Mouse (Mus musculus): ENCODE data around the gene Eid2. TPM values are rescaled to one million over a fixed set of nuclear protein-coding genes. Genes with fewer than 3 reads are reported as not detected.

Eid2 gene
- polyA plus RNA-seq, 1 experiment = 17.2 TPM

DNA sequence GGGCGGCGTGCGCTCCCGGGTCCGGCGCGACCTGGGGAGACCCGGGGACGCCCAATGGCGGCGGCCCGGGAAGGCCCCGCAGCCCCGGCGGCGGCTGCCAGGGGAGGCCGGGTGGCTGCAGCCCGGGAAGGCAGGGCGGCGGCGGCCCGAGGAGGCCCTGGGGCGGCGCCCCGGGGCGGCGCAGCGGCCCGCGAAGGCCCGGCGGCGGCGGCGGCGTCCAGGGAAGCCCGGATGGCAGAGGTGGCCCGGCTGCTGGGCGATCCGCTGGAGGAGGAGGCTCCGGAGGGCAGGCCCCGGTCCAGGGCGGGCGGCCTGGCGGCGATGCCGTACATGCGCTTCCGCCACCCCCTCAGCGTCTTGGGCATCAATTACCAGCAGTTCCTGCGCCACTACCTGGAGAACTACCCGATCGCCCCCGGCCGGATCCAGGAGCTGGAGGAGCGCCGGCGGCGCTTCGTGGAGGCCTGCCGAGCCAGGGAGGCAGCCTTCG lies 406 bp downstream of the Eid2 start:
- Histone ChIP-seq H3K9ac (ENCODE audit: low read depth, poor library complexity, severe bottlenecking) (peak overlapping the region; percentile 91), H3K4me3 (ENCODE audit: low read depth, low read length) (peak overlapping the region; percentile 84), H3K4me1 (ENCODE audit: control insufficient read depth, insufficient read depth, low read length) (no peaks in the 10 kb centered on the region), H3K27me3 (ENCODE audit: control insufficient read depth, insufficient read depth, low read length, poor library complexity, severe bottlenecking) (no peaks in the 10 kb centered on the region), H3K27ac (ENCODE audit: insufficient read depth, low read length) (no peak overlapping the region), H3K36me3 (ENCODE audit: control insufficient read depth, insufficient read depth, low read length, poor library complexity, severe bottlenecking) (no peaks in the 10 kb centered on the region), H3K9me3 (replicated peaks; ENCODE audit: control insufficient read depth, insufficient read depth, low read length, poor library complexity, severe bottlenecking) (no peaks in the 10 kb centered on the region)
- TF ChIP-seq EP300 (IDR thresholded peaks at IDR 0.05; ENCODE audit: insufficient read depth, low read depth, low read length) = no peak
- no peak for TF ChIP-seq CTCF (IDR thresholded peaks at IDR 0.05; ENCODE audit: low read depth, low read length)
- TF ChIP-seq POLR2A (IDR thresholded peaks at IDR 0.05; ENCODE audit: insufficient read depth, low read length) = no peak

DNA sequence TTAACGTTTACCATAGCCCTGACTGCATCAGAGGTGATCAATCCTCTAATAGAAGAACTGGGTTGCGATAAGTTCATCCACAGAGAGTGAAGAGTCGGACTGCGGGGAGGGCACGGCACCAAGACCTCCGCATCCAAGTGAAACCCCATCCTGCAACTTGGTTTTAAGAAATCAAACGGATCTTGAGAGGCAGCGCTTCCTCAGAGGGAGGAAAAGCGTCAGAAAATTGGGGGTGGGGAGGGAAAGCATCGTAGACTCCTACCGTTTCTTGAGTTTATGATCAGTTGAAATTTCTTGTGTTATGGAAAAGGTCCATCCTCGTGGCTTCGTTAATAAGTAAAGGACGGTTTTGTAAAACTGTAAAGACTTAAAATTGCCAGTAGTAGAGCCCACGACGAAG lies 895 bp downstream of the Eid2 start:
- no peaks in the 10 kb centered on the region for H3K4me1 ChIP-seq (ENCODE audit: control insufficient read depth, insufficient read depth, low read length)
- H3K9me3 ChIP-seq (replicated peaks; ENCODE audit: control insufficient read depth, insufficient read depth, low read length, poor library complexity, severe bottlenecking) = no peaks in the 10 kb centered on the region
- H3K9ac ChIP-seq (ENCODE audit: low read depth, poor library complexity, severe bottlenecking) = peak overlapping the region; percentile 91
- no peaks in the 10 kb centered on the region for H3K36me3 ChIP-seq (ENCODE audit: control insufficient read depth, insufficient read depth, low read length, poor library complexity, severe bottlenecking)
- no peaks in the 10 kb centered on the region for H3K27me3 ChIP-seq (ENCODE audit: control insufficient read depth, insufficient read depth, low read length, poor library complexity, severe bottlenecking)
- no peak for TF ChIP-seq POLR2A (IDR thresholded peaks at IDR 0.05; ENCODE audit: insufficient read depth, low read length)
- TF ChIP-seq CTCF (IDR thresholded peaks at IDR 0.05; ENCODE audit: low read depth, low read length) = no peak
- TF ChIP-seq EP300 (IDR thresholded peaks at IDR 0.05; ENCODE audit: insufficient read depth, low read depth, low read length) = no peak
- peak overlapping the region; percentile 84 for H3K4me3 ChIP-seq (ENCODE audit: low read depth, low read length)
- H3K27ac ChIP-seq (ENCODE audit: insufficient read depth, low read length) = no peak overlapping the region

DNA sequence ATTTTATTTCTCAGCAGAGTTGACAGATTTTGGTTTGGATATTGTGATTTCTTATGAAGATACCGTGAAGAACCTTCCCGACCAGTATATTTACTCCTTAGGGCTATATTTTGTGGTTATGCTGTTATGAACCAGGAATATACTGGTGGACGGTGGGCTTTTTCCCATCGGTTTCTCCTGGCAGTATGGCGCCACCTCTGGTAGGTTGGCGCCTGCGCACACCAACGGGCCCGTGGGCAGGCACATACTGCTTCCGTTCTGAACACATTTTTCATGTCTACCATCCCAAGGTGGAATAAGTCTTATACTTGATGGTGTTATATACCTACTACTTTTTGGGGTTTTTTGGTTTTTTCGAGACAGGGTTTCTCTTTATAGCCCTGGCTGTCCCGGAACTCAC lies 1.7 kb downstream of the Eid2 start:
- Histone ChIP-seq H3K27ac (ENCODE audit: insufficient read depth, low read length) (no peak overlapping the region), H3K4me3 (ENCODE audit: low read depth, low read length) (no peak overlapping the region), H3K9me3 (replicated peaks; ENCODE audit: control insufficient read depth, insufficient read depth, low read length, poor library complexity, severe bottlenecking) (no peaks in the 10 kb centered on the region), H3K4me1 (ENCODE audit: control insufficient read depth, insufficient read depth, low read length) (no peaks in the 10 kb centered on the region), H3K27me3 (ENCODE audit: control insufficient read depth, insufficient read depth, low read length, poor library complexity, severe bottlenecking) (no peaks in the 10 kb centered on the region), H3K9ac (ENCODE audit: low read depth, poor library complexity, severe bottlenecking) (no peak overlapping the region), H3K36me3 (ENCODE audit: control insufficient read depth, insufficient read depth, low read length, poor library complexity, severe bottlenecking) (no peaks in the 10 kb centered on the region)
- TF ChIP-seq CTCF (IDR thresholded peaks at IDR 0.05; ENCODE audit: low read depth, low read length) = peak; percentile 72
- no peak for TF ChIP-seq POLR2A (IDR thresholded peaks at IDR 0.05; ENCODE audit: insufficient read depth, low read length)

GRCm38 (mm10) chr7:28271761-28272160 lies 4.1 kb downstream of the Eid2 start:
- H3K36me3 ChIP-seq (ENCODE audit: control insufficient read depth, insufficient read depth, low read length, poor library complexity, severe bottlenecking) = no peaks in the 10 kb centered on the region
- H3K4me3 ChIP-seq (ENCODE audit: low read depth, low read length) = no peak overlapping the region
- no peak overlapping the region for H3K27ac ChIP-seq (ENCODE audit: insufficient read depth, low read length)
- H3K27me3 ChIP-seq (ENCODE audit: control insufficient read depth, insufficient read depth, low read length, poor library complexity, severe bottlenecking) = no peaks in the 10 kb centered on the region
- no peak overlapping the region for H3K9ac ChIP-seq (ENCODE audit: low read depth, poor library complexity, severe bottlenecking)
- H3K4me1 ChIP-seq (ENCODE audit: control insufficient read depth, insufficient read depth, low read length) = no peaks in the 10 kb centered on the region
- no peaks in the 10 kb centered on the region for H3K9me3 ChIP-seq (replicated peaks; ENCODE audit: control insufficient read depth, insufficient read depth, low read length, poor library complexity, severe bottlenecking)
- TF ChIP-seq CTCF (IDR thresholded peaks at IDR 0.05; ENCODE audit: low read depth, low read length) (no peak), EP300 (IDR thresholded peaks at IDR 0.05; ENCODE audit: insufficient read depth, low read depth, low read length) (no peak), POLR2A (IDR thresholded peaks at IDR 0.05; ENCODE audit: insufficient read depth, low read length) (no peak)

DNA sequence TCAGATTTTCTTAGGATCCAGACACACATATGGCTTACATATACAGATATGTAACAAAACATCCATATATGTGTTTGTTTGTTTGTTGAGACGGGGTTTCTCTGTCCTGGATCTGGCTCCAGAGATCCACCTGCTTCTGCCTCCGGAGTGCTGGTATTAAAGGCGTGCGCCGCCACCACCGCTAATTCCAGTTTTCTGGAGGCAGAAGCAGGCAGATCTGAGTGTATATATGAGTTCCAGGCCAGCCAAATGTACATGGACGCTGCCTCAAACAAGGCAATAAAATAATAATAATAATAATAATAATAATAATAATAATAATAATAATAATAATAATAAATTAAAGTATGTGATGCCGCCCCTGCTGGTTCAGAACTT lies 9.5 kb downstream of the Eid2 start:
- no peaks in the 10 kb centered on the region for H3K9me3 ChIP-seq (replicated peaks; ENCODE audit: control insufficient read depth, insufficient read depth, low read length, poor library complexity, severe bottlenecking)
- 0 out of 2 replicates have a peak overlapping the region, but pooled peaks have one; percentile 12 for H3K9ac ChIP-seq (ENCODE audit: low read depth, poor library complexity, severe bottlenecking)
- TF ChIP-seq CTCF (IDR thresholded peaks at IDR 0.05; ENCODE audit: low read depth, low read length) (no peak), EP300 (IDR thresholded peaks at IDR 0.05; ENCODE audit: insufficient read depth, low read depth, low read length) (no peak), POLR2A (IDR thresholded peaks at IDR 0.05; ENCODE audit: insufficient read depth, low read length) (no peak)
- H3K27ac ChIP-seq (ENCODE audit: insufficient read depth, low read length) = no peak overlapping the region
- no peak overlapping the region for H3K4me3 ChIP-seq (ENCODE audit: low read depth, low read length)
- H3K4me1 ChIP-seq (ENCODE audit: control insufficient read depth, insufficient read depth, low read length) = no peaks in the 10 kb centered on the region
- no peaks in the 10 kb centered on the region for H3K27me3 ChIP-seq (ENCODE audit: control insufficient read depth, insufficient read depth, low read length, poor library complexity, severe bottlenecking)
- no peaks in the 10 kb centered on the region for H3K36me3 ChIP-seq (ENCODE audit: control insufficient read depth, insufficient read depth, low read length, poor library complexity, severe bottlenecking)

- Histone ChIP-seq H3K9me3 (replicated peaks; ENCODE audit: control insufficient read depth, insufficient read depth, low read length, poor library complexity, severe bottlenecking) (no peaks in the 10 kb centered on the region), H3K36me3 (ENCODE audit: control insufficient read depth, insufficient read depth, low read length, poor library complexity, severe bottlenecking) (no peaks in the 10 kb centered on the region), H3K4me3 (ENCODE audit: low read depth, low read length) (peak within 1 kb of the TSS; percentile 78), H3K27ac (ENCODE audit: insufficient read depth, low read length) (no peak within 1 kb of the TSS; the same call in 1 of the 2 replicates), H3K4me1 (ENCODE audit: control insufficient read depth, insufficient read depth, low read length) (no peaks in the 10 kb centered on the region), H3K27me3 (ENCODE audit: control insufficient read depth, insufficient read depth, low read length, poor library complexity, severe bottlenecking) (no peaks in the 10 kb centered on the region), H3K9ac (ENCODE audit: low read depth, poor library complexity, severe bottlenecking) (peak within 1 kb of the TSS; percentile 80)
- TF ChIP-seq EP300 (IDR thresholded peaks at IDR 0.05; ENCODE audit: insufficient read depth, low read depth, low read length) = no peak
- TF ChIP-seq POLR2A (IDR thresholded peaks at IDR 0.05; ENCODE audit: insufficient read depth, low read length) = no peak
- peak; percentile 78 for TF ChIP-seq CTCF (IDR thresholded peaks at IDR 0.05; ENCODE audit: low read depth, low read length)
Observed at GRCm38 (mm10) chr7:28277615-28278278, 10.1 kb downstream of the Eid2 start, which contains the start of gene Eid2b. Gene Eid2b, plus strand, starts transcription at chr7:28277739.
